Mouse (Mus musculus) myocyte (in vitro differentiated cells): ENCODE measurements at regions not wholly inside any gene's neighbourhood (a gene's known extent, or its start where the extent isn't known, plus 50 kb on each side); places are given as distances from the start of the nearest gene placed in this dataset.

ENCODE experiments used
- H3K27me3 ChIP-seq: one replicate; pipeline ENCODE4 v1.6.1; 2011; ENCODE audit not compliant: control insufficient read depth, insufficient read depth, insufficient read length
- H3K36me3 ChIP-seq: one replicate; pipeline ENCODE4 v1.6.1; 2011; ENCODE audit not compliant: control insufficient read depth, insufficient read depth
- H3K4me2 ChIP-seq: one replicate; pipeline ENCODE4 v1.6.1; 2011; ENCODE audit warnings: low read depth, control low read depth
- H3K4me3 ChIP-seq: one replicate; pipeline ENCODE4 v1.5.1; 2011; ENCODE audit warnings: mild to moderate bottlenecking, control low read depth, moderate library complexity
- H3K79me2 ChIP-seq: one replicate; pipeline ENCODE4 v1.6.1; 2011; ENCODE audit not compliant: control insufficient read depth, insufficient read depth
- H3ac ChIP-seq: one replicate; pipeline ENCODE4 v1.6.1; 2011; ENCODE audit not compliant: control insufficient read depth, insufficient read length
- CEBPB ChIP-seq: IDR thresholded peaks from 2 replicates; pipeline ENCODE4 v1.6.1; 2011; ENCODE audit warnings: mild to moderate bottlenecking, moderate library complexity; ENCODE audit not compliant: poor library complexity, insufficient read depth, severe bottlenecking
- E2F4 ChIP-seq: IDR thresholded peaks from one replicate; pipeline ENCODE4 v1.6.1; 2011; ENCODE audit warnings: mild to moderate bottlenecking, control low read depth, moderate library complexity; ENCODE audit not compliant: insufficient read depth
- MAX ChIP-seq: IDR thresholded peaks from one replicate; pipeline ENCODE4 v1.6.1; 2011; ENCODE audit warnings: low read depth, mild to moderate bottlenecking, control low read depth
- MYOD1 ChIP-seq, 3 experiments: IDR thresholded peaks; one replicate each; pipeline ENCODE4 v1.6.1; 2011; ENCODE audit warnings: control low read depth in 2 of 3, low read depth in 2 of 3, mild to moderate bottlenecking in 2 of 3, moderate library complexity in 1 of 3; ENCODE audit not compliant: insufficient read length in 2 of 3, control insufficient read depth in 1 of 3
- MYOG ChIP-seq, 3 experiments: IDR thresholded peaks; one replicate each; pipeline ENCODE4 v1.6.1; 2011; ENCODE audit warnings: control low read depth in 2 of 3, low read depth in 2 of 3, mild to moderate bottlenecking in 2 of 3; ENCODE audit not compliant: insufficient read length in 2 of 3, control insufficient read depth in 1 of 3, insufficient read depth in 1 of 3
- POLR2A ChIP-seq: IDR thresholded peaks from one replicate; pipeline ENCODE4 v1.6.1; 2011; ENCODE audit warnings: low read depth, mild to moderate bottlenecking, control low read depth, moderate library complexity; ENCODE audit not compliant: insufficient read length
- POLR2AphosphoS2 ChIP-seq: IDR thresholded peaks from one replicate; pipeline ENCODE4 v1.6.1; 2011; ENCODE audit warnings: low read depth, control low read depth; ENCODE audit not compliant: insufficient read length
- REST ChIP-seq: IDR thresholded peaks from one replicate; pipeline ENCODE4 v1.6.1; 2011; ENCODE audit warnings: mild to moderate bottlenecking, control low read depth, moderate library complexity; ENCODE audit not compliant: insufficient read depth, insufficient read length
- SRF ChIP-seq: IDR thresholded peaks from one replicate; pipeline ENCODE4 v1.6.1; 2011; ENCODE audit warnings: low read depth; ENCODE audit not compliant: control insufficient read depth, insufficient read length
- TCF12 ChIP-seq: IDR thresholded peaks from one replicate; pipeline ENCODE4 v1.6.1; 2011; ENCODE audit warnings: mild to moderate bottlenecking, control low read depth; ENCODE audit not compliant: poor library complexity, insufficient read depth, severe bottlenecking
- TCF3 ChIP-seq: IDR thresholded peaks from one replicate; pipeline ENCODE4 v1.6.1; 2011; ENCODE audit warnings: low read depth, control low read depth; ENCODE audit not compliant: insufficient read length
- USF1 ChIP-seq: IDR thresholded peaks from one replicate; pipeline ENCODE4 v1.6.1; 2011; ENCODE audit warnings: low read depth, mild to moderate bottlenecking, control low read depth, moderate library complexity

DNA sequence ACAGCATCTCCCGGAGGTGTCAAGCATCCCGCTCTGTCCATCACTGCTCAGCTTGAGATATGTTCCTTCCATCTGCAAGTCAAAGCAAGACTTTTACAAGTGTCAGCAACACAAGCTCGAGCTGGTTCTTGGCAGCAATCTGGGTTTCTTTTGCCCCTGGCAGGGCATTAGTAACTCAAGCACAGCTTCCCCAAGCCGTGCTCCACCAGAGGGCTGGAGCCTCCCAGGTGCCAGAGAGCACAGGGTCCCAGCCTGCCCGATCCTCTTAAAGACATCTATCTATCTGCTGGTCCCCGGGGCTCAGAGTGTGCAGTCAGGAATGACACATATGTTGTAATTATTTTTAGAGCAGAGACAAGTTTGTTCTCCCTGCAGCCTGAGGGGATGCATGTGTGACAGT lies 132.3 kb downstream of the Gas1 start:
- TF ChIP-seq SRF (no peak), MYOG (IDR thresholded peaks at IDR 0.05; ENCODE audit: control insufficient read depth in 1 of 3, insufficient read depth in 1 of 3, insufficient read length in 2 of 3, low read depth in 2 of 3) (no peak), MAX (no peak), USF1 (no peak), E2F4 (no peak), TCF3 (no peak), MYOD1 (IDR thresholded peaks at IDR 0.05; ENCODE audit: control insufficient read depth in 1 of 3, insufficient read length in 2 of 3, low read depth in 2 of 3) (no peak), POLR2A (no peak), TCF12 (no peak), CEBPB (no peak), REST (no peak), POLR2AphosphoS2 (no peak)
- Histone ChIP-seq H3K27me3 (no peaks in the 10 kb centered on the region), H3ac (no peak overlapping the region), H3K4me3 (no peak overlapping the region), H3K79me2 (no peaks in the 10 kb centered on the region), H3K4me2 (no peak overlapping the region), H3K36me3 (no peaks in the 10 kb centered on the region)

DNA sequence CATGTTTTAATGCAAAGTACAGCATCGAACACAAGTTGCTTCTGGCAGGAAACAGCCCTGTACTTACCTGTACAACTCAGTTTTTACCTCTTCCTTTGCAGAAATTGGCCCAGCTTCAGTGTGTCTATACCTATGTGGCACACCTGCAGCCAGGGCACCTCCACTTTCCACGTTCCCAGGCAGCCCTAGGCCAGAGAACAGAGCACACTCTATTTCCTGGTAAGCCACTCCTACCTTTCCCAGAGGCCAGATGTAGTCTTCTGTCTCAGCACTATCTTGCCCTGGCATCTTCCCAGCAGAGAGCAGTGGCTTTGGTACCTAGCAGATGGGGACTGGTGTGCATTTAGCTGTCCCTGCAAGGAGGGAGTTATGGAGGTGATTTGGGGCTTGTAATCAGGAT lies 134.7 kb downstream of the Gas1 start:
- no peak overlapping the region for H3K4me2 ChIP-seq
- H3ac ChIP-seq = no peak overlapping the region
- no peaks in the 10 kb centered on the region for H3K79me2 ChIP-seq
- H3K27me3 ChIP-seq = no peaks in the 10 kb centered on the region
- no peaks in the 10 kb centered on the region for H3K36me3 ChIP-seq
- TF ChIP-seq TCF3 (no peak), MYOG (IDR thresholded peaks at IDR 0.05; ENCODE audit: control insufficient read depth in 1 of 3, insufficient read depth in 1 of 3, insufficient read length in 2 of 3, low read depth in 2 of 3) (no peak), POLR2A (no peak), REST (no peak), MAX (no peak), POLR2AphosphoS2 (no peak), MYOD1 (IDR thresholded peaks at IDR 0.05; ENCODE audit: control insufficient read depth in 1 of 3, insufficient read length in 2 of 3, low read depth in 2 of 3) (no peak), E2F4 (no peak), TCF12 (no peak), CEBPB (no peak), USF1 (no peak), SRF (no peak)
- H3K4me3 ChIP-seq = no peak overlapping the region

DNA sequence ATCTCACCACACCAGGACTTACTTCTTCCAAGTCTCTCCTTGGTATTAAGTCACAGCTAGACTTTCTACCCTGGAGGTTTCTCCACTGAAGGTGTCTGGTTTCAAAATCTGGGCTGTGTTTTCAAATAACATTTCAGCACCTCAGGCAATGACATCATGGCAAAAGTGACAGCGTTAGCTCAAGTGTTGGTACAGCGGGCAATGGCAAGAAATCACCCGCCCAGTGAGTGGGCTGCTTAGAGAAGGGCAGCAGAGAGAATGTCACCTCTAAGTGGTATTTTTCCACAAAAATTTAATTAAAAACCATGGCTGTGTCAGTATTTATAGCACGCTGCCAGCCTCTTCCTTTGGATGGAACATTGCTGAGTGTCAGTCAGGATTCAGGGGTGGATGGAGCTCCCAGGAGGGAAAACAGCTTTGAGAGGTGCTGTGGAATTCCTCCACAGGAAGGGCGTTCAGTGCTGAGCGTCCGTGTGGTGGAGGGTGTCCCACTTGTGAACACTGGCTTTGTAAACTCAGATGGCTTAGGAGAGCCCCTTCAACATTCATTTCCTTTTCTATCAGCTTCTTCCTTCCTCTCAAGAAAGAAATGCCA lies 141.5 kb downstream of the Gas1 start:
- Histone ChIP-seq H3K4me3 (no peak overlapping the region), H3K27me3 (no peaks in the 10 kb centered on the region), H3K36me3 (no peaks in the 10 kb centered on the region), H3ac (no peak overlapping the region), H3K79me2 (no peaks in the 10 kb centered on the region), H3K4me2 (no peak overlapping the region)
- no peak for TF ChIP-seq TCF3
- no peak for TF ChIP-seq CEBPB
- no peak for TF ChIP-seq TCF12
- TF ChIP-seq USF1 = no peak
- TF ChIP-seq POLR2A = no peak
- no peak for TF ChIP-seq MYOD1 (IDR thresholded peaks at IDR 0.05; ENCODE audit: control insufficient read depth in 1 of 3, insufficient read length in 2 of 3, low read depth in 2 of 3)

DNA sequence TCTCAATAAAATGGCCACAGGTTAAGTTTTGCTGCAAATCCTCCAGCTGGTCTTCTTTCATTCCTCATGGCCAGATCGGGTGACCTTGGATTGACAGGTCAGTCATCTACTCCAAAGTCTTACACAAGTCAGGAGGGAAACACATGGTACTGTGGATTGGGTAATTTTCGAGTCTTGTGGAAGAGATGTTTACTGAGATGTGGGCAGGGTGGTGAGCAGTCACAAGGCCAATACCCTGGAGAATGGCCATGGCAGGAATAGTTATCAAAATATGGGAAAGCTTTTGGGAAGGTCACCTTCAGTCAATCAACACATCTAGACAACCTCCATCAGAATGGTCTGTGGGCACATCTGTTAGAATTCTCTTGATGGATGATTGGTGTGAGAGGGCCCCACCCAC lies 144.0 kb downstream of the Gas1 start:
- Histone ChIP-seq H3K79me2 (no peaks in the 10 kb centered on the region), H3K36me3 (no peaks in the 10 kb centered on the region), H3ac (no peak overlapping the region), H3K4me3 (no peak overlapping the region), H3K27me3 (no peaks in the 10 kb centered on the region), H3K4me2 (no peak overlapping the region)
- TF ChIP-seq MAX (no peak), CEBPB (no peak), SRF (no peak), POLR2AphosphoS2 (no peak), REST (no peak), POLR2A (no peak), MYOD1 (IDR thresholded peaks at IDR 0.05; ENCODE audit: control insufficient read depth in 1 of 3, insufficient read length in 2 of 3, low read depth in 2 of 3) (no peak), USF1 (no peak), MYOG (IDR thresholded peaks at IDR 0.05; ENCODE audit: control insufficient read depth in 1 of 3, insufficient read depth in 1 of 3, insufficient read length in 2 of 3, low read depth in 2 of 3) (no peak), TCF3 (no peak), TCF12 (no peak), E2F4 (no peak)

DNA sequence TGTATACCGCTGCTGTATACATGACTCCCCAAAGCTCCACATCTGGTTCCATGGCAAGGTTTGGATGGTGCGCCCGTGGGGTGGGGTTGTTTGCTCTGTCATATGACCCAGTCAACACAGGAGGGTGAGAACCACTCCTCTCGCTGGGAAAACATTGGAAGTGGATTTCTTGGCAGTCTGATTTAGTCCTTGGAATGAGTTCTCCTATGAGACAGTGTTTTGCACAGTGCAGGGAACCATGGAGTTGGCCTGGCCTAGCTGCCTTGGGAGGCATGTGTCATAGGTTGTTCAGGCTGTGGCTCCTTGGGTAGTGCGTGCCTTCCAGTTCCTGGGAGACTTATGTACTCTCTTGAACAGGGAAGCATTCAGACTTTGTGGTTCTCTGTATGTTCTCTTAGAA lies 144.6 kb downstream of the Gas1 start:
- no peak overlapping the region for H3K4me2 ChIP-seq
- TF ChIP-seq MAX (no peak), POLR2A (no peak), TCF3 (no peak), SRF (no peak), TCF12 (no peak), USF1 (no peak), REST (no peak), CEBPB (no peak), E2F4 (no peak), POLR2AphosphoS2 (no peak), MYOG (IDR thresholded peaks at IDR 0.05; ENCODE audit: control insufficient read depth in 1 of 3, insufficient read depth in 1 of 3, insufficient read length in 2 of 3, low read depth in 2 of 3) (no peak), MYOD1 (IDR thresholded peaks at IDR 0.05; ENCODE audit: control insufficient read depth in 1 of 3, insufficient read length in 2 of 3, low read depth in 2 of 3) (no peak)
- no peaks in the 10 kb centered on the region for H3K36me3 ChIP-seq
- H3ac ChIP-seq = no peak overlapping the region
- no peaks in the 10 kb centered on the region for H3K79me2 ChIP-seq
- no peaks in the 10 kb centered on the region for H3K27me3 ChIP-seq
- H3K4me3 ChIP-seq = no peak overlapping the region
